Mouse (Mus musculus) stomach, postnatal 0 days (tissue): Measurements from ENCODE around the gene Tmem120b.

Experiments used
- CTCF ChIP-seq: IDR thresholded peaks from 2 replicates; pipeline ENCODE4 v1.5.1; 2016; ENCODE audit warnings: antibody characterized with exemption, low read depth, mild to moderate bottlenecking, moderate library complexity
- EP300 ChIP-seq: optimal IDR thresholded peaks from 2 replicates; pipeline ENCODE3; 2016; ENCODE audit warnings: antibody characterized with exemption

- TF ChIP-seq CTCF = no peak
- no peak for TF ChIP-seq EP300
These were observed 38.5 kb upstream of the Tmem120b start for GRCm38 (mm10) chr5:123029729-123030128.
